Comparison of ENCODE assay signal across 26 mouse cellular contexts in genomic region chr4:132312627-132313026, GRCm38 (mm10). TPM values are rescaled to one million over a fixed set of nuclear protein-coding genes. Genes with fewer than 3 reads are reported as not detected.
"Had no signal": no experiment of that assay in that cellular context is flagged by ENCODE, and none has a peak within 500 bp of the region (broad histone marks: within the 10 kb centered on the region; RNA-seq: fewer than 3 reads in every experiment).

No protein-coding gene starts in this region.

- DNase-seq: gastrocnemius, adult 2 months; gastrocnemius, postnatal 10 days; gastrocnemius, postnatal 25 days; heart, adult 18-20 months; heart, postnatal 10 days; heart, postnatal 36 days; kidney, adult 11 months; kidney, adult 2 months; kidney, adult 9 months; kidney, postnatal 10 days; kidney, postnatal 25 days; kidney, postnatal 4 days; liver had no signal

- H3K27me3 ChIP-seq: heart, embryonic 12.5 days; hindbrain, embryonic 13.5 days; hindbrain, embryonic 15.5 days; limb, embryonic 12.5 days had no signal

- H3K27ac ChIP-seq: gastrocnemius, adult 2 months; heart, embryonic 10.5 days; hindbrain, embryonic 13.5 days; hindbrain, embryonic 15.5 days; hindbrain, postnatal 0 days; layer of hippocampus, adult 2 months; left cerebral cortex, adult 2 months; limb, embryonic 10.5 days; limb, embryonic 12.5 days; liver, embryonic 14.5 days had no signal

- H3K4me3 ChIP-seq: gastrocnemius, adult 2 months; heart, embryonic 10.5 days; heart, embryonic 12.5 days; hindbrain, embryonic 13.5 days; hindbrain, embryonic 15.5 days; layer of hippocampus, adult 2 months; left cerebral cortex, adult 2 months; limb, embryonic 10.5 days; limb, embryonic 12.5 days had no signal

- H3K9me3 ChIP-seq: heart, embryonic 10.5 days; heart, embryonic 12.5 days; hindbrain, embryonic 13.5 days; hindbrain, embryonic 15.5 days; limb, embryonic 10.5 days; limb, embryonic 12.5 days had no signal

- H3K4me2 ChIP-seq: heart, embryonic 12.5 days; hindbrain, embryonic 13.5 days; hindbrain, embryonic 15.5 days; limb, embryonic 12.5 days had no signal

- H3K9ac ChIP-seq: heart, embryonic 12.5 days; hindbrain, embryonic 13.5 days; hindbrain, embryonic 15.5 days; limb, embryonic 12.5 days; liver, embryonic 14.5 days had no signal

- ATAC-seq: hindbrain, postnatal 0 days; intestine, embryonic 16.5 days had no signal

RNA-seq across cellular contexts. Expression of gene Rab42, which starts 9.4 kb away (rescaled TPM):
- total RNA-seq: granulocyte monocyte progenitor cell, adult 5-6 weeks; hematopoietic stem cell, adult 5-6 weeks had no signal
